Mouse (Mus musculus): ENCODE data around the gene Adck2. TPM values are rescaled to one million over a fixed set of nuclear protein-coding genes. Genes with fewer than 3 reads are reported as not detected.

Adck2 gene
- polyA plus RNA-seq, 1 experiment, result 5.8 TPM

GRCm38 (mm10) chr6:39600851-39601250 is 27.2 kb downstream of the Adck2 start:
- TF ChIP-seq MYOD1 (IDR thresholded peaks at IDR 0.05; ENCODE audit: control insufficient read depth, insufficient read length, low read depth) (no peak), FOSL1 (IDR thresholded peaks at IDR 0.05; ENCODE audit: insufficient read depth, low read length, poor library complexity, severe bottlenecking) (no peak), MYOG (IDR thresholded peaks at IDR 0.05; ENCODE audit: control insufficient read depth, extremely low read depth, insufficient read length) (no peak), MAX (IDR thresholded peaks at IDR 0.05) (no peak), CEBPB (IDR thresholded peaks at IDR 0.05; ENCODE audit: low read depth) (no peak), USF1 (IDR thresholded peaks at IDR 0.05; ENCODE audit: low read depth) (no peak), CTCF (IDR thresholded peaks at IDR 0.05; ENCODE audit: control insufficient read depth, insufficient read depth, insufficient read length) (no peak)
- Histone ChIP-seq H3K79me2 (ENCODE audit: control insufficient read depth, insufficient read depth) (no peaks in the 10 kb centered on the region), H3K27me3 (ENCODE audit: control insufficient read depth, insufficient read depth, insufficient read length) (no peaks in the 10 kb centered on the region), H3ac (ENCODE audit: control insufficient read depth, insufficient read length, low read depth) (no peak overlapping the region), H3K36me3 (ENCODE audit: control insufficient read depth, insufficient read depth) (peaks cover 57% of the 10 kb centered on the region), H3K79me3 (ENCODE audit: low read depth) (no peaks in the 10 kb centered on the region), H3K4me3 (ENCODE audit: insufficient read depth, poor library complexity, severe bottlenecking) (no peak overlapping the region)

GRCm38 (mm10) chr6:39601828-39602227 is 28.2 kb downstream of the Adck2 start:
- no peaks in the 10 kb centered on the region for H3K79me2 ChIP-seq (ENCODE audit: control insufficient read depth, insufficient read depth)
- no peak overlapping the region for H3ac ChIP-seq (ENCODE audit: control insufficient read depth, insufficient read length, low read depth)
- no peaks in the 10 kb centered on the region for H3K27me3 ChIP-seq (ENCODE audit: control insufficient read depth, insufficient read depth, insufficient read length)
- TF ChIP-seq MYOD1 (IDR thresholded peaks at IDR 0.05; ENCODE audit: control insufficient read depth, insufficient read length, low read depth), result no peak
- TF ChIP-seq USF1 (IDR thresholded peaks at IDR 0.05; ENCODE audit: low read depth), result no peak
- TF ChIP-seq CTCF (IDR thresholded peaks at IDR 0.05; ENCODE audit: control insufficient read depth, insufficient read depth, insufficient read length), result no peak
- TF ChIP-seq MYOG (IDR thresholded peaks at IDR 0.05; ENCODE audit: control insufficient read depth, extremely low read depth, insufficient read length), result no peak
- no peak for TF ChIP-seq FOSL1 (IDR thresholded peaks at IDR 0.05; ENCODE audit: insufficient read depth, low read length, poor library complexity, severe bottlenecking)
- TF ChIP-seq CEBPB (IDR thresholded peaks at IDR 0.05; ENCODE audit: low read depth), result no peak
- TF ChIP-seq MAX (IDR thresholded peaks at IDR 0.05), result no peak
- H3K4me3 ChIP-seq (ENCODE audit: insufficient read depth, poor library complexity, severe bottlenecking), result no peak overlapping the region
- peaks cover 49% of the 10 kb centered on the region for H3K36me3 ChIP-seq (ENCODE audit: control insufficient read depth, insufficient read depth)
- H3K79me3 ChIP-seq (ENCODE audit: low read depth), result no peaks in the 10 kb centered on the region

DNA sequence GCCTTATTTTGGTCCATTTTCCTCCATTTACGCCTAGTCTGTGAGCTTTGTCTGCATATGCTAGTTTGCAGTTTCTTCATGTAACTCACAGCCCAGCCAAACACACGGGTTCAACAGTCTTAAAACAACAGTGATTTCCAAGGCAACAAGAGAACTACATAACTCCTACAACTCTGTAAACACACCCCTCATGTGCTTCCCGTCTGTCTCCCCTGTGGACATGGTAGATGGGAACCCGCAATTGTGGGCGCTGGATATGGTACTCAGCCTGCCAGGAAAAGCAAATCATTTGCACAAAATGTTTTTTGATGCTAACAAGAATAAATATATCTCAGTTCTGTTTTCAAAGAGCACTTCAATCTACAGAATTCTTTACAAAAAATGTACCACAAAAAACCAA is 30.9 kb downstream of the Adck2 start:
- TF ChIP-seq CTCF (IDR thresholded peaks at IDR 0.05; ENCODE audit: control insufficient read depth, insufficient read depth, insufficient read length) (no peak), MAX (IDR thresholded peaks at IDR 0.05) (no peak), FOSL1 (IDR thresholded peaks at IDR 0.05; ENCODE audit: insufficient read depth, low read length, poor library complexity, severe bottlenecking) (no peak), USF1 (IDR thresholded peaks at IDR 0.05; ENCODE audit: low read depth) (no peak), MYOD1 (IDR thresholded peaks at IDR 0.05; ENCODE audit: control insufficient read depth, insufficient read length, low read depth) (no peak)
- no peak overlapping the region for H3K4me3 ChIP-seq (ENCODE audit: insufficient read depth, poor library complexity, severe bottlenecking)
- H3K36me3 ChIP-seq (ENCODE audit: control insufficient read depth, insufficient read depth), result peaks cover 22% of the 10 kb centered on the region
- no peak overlapping the region for H3ac ChIP-seq (ENCODE audit: control insufficient read depth, insufficient read length, low read depth)
- no peaks in the 10 kb centered on the region for H3K27me3 ChIP-seq (ENCODE audit: control insufficient read depth, insufficient read depth, insufficient read length)
- no peaks in the 10 kb centered on the region for H3K79me3 ChIP-seq (ENCODE audit: low read depth)
- no peaks in the 10 kb centered on the region for H3K79me2 ChIP-seq (ENCODE audit: control insufficient read depth, insufficient read depth)

GRCm38 (mm10) chr6:39606056-39606455 is 32.4 kb downstream of the Adck2 start:
- no peak for TF ChIP-seq MAX (IDR thresholded peaks at IDR 0.05)
- TF ChIP-seq USF1 (IDR thresholded peaks at IDR 0.05; ENCODE audit: low read depth), result no peak
- TF ChIP-seq CTCF (IDR thresholded peaks at IDR 0.05; ENCODE audit: control insufficient read depth, insufficient read depth, insufficient read length), result no peak
- no peak for TF ChIP-seq FOSL1 (IDR thresholded peaks at IDR 0.05; ENCODE audit: insufficient read depth, low read length, poor library complexity, severe bottlenecking)
- TF ChIP-seq MYOG (IDR thresholded peaks at IDR 0.05; ENCODE audit: control insufficient read depth, extremely low read depth, insufficient read length), result no peak
- H3K79me3 ChIP-seq (ENCODE audit: low read depth), result no peaks in the 10 kb centered on the region
- no peaks in the 10 kb centered on the region for H3K79me2 ChIP-seq (ENCODE audit: control insufficient read depth, insufficient read depth)
- peaks cover 9% of the 10 kb centered on the region for H3K36me3 ChIP-seq (ENCODE audit: control insufficient read depth, insufficient read depth)
- H3ac ChIP-seq (ENCODE audit: control insufficient read depth, insufficient read length, low read depth), result no peak overlapping the region
- H3K4me3 ChIP-seq (ENCODE audit: insufficient read depth, poor library complexity, severe bottlenecking), result no peak overlapping the region
- no peaks in the 10 kb centered on the region for H3K27me3 ChIP-seq (ENCODE audit: control insufficient read depth, insufficient read depth, insufficient read length)

- TF ChIP-seq FOSL1 (IDR thresholded peaks at IDR 0.05; ENCODE audit: insufficient read depth, low read length, poor library complexity, severe bottlenecking) (no peak), MAX (IDR thresholded peaks at IDR 0.05) (no peak), CEBPB (IDR thresholded peaks at IDR 0.05; ENCODE audit: low read depth) (no peak), CTCF (IDR thresholded peaks at IDR 0.05; ENCODE audit: control insufficient read depth, insufficient read depth, insufficient read length) (no peak), MYOG (IDR thresholded peaks at IDR 0.05; ENCODE audit: control insufficient read depth, extremely low read depth, insufficient read length) (no peak)
- Histone ChIP-seq H3K79me3 (ENCODE audit: low read depth) (no peaks in the 10 kb centered on the region), H3K27me3 (ENCODE audit: control insufficient read depth, insufficient read depth, insufficient read length) (no peaks in the 10 kb centered on the region), H3K4me3 (ENCODE audit: insufficient read depth, poor library complexity, severe bottlenecking) (no peak overlapping the region), H3K36me3 (ENCODE audit: control insufficient read depth, insufficient read depth) (peaks cover 6% of the 10 kb centered on the region), H3K79me2 (ENCODE audit: control insufficient read depth, insufficient read depth) (no peaks in the 10 kb centered on the region), H3ac (ENCODE audit: control insufficient read depth, insufficient read length, low read depth) (no peak overlapping the region)
These were observed 33.2 kb downstream of the Adck2 start for GRCm38 (mm10) chr6:39606862-39607261.

DNA sequence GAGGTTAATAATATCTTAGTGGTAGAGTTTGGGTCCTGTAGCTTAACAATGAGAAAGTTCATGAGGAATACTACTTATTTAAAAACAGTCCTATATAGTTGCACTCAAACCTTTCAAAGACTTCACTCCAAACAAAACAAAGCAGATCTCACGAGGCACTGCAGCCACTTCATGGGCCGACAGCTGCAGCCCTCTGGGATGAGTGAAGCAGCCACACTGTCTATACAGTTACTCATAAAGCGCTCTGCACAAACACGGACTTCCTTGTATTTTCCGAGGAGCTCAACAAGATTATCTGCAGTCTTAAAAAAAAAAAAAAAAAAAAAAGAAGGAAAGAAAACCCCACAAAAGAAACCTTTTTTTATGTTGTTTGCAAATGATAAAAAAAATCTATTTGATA is 33.7 kb downstream of the Adck2 start:
- H3ac ChIP-seq (ENCODE audit: control insufficient read depth, insufficient read length, low read depth), result no peak overlapping the region
- H3K36me3 ChIP-seq (ENCODE audit: control insufficient read depth, insufficient read depth), result peaks cover 4% of the 10 kb centered on the region
- TF ChIP-seq MAX (IDR thresholded peaks at IDR 0.05), result no peak
- H3K27me3 ChIP-seq (ENCODE audit: control insufficient read depth, insufficient read depth, insufficient read length), result no peaks in the 10 kb centered on the region
- no peak overlapping the region for H3K4me3 ChIP-seq (ENCODE audit: insufficient read depth, poor library complexity, severe bottlenecking)
- H3K79me3 ChIP-seq (ENCODE audit: low read depth), result no peaks in the 10 kb centered on the region
- no peaks in the 10 kb centered on the region for H3K79me2 ChIP-seq (ENCODE audit: control insufficient read depth, insufficient read depth)
